Mouse (Mus musculus) neural tube, embryonic 11.5 days (tissue): ENCODE measurements at regions not wholly inside any gene's neighbourhood (a gene's known extent, or its start where the extent isn't known, plus 50 kb on each side); places are given as distances from the start of the nearest gene placed in this dataset.
A peak's percentile ranks its signal among the peaks of the same experiment; 100 is the strongest.

Experiments used
- ATAC-seq: fragments of 200-750 bp; cut with Nextera tagmentation; 2 replicates; pipeline ENCODE4 v1.8.0; 2017; ENCODE audit warnings: moderate number of reproducible peaks, mild to moderate bottlenecking, moderate TSS enrichment, moderate library complexity; ENCODE audit not compliant: insufficient read depth, low FRiP score, low TSS enrichment
- DNase-seq: peaks from one replicate; pipeline ENCODE4 v3.0.0-alpha.2; 2015; ENCODE audit warnings: low spot score
- H3K27ac ChIP-seq: fragments of 300-500 bp; sonication (generic); 2 replicates; pipeline ENCODE4 v1.5.1; 2014; ENCODE audit warnings: low read depth, mild to moderate bottlenecking, low read length
- H3K27me3 ChIP-seq: fragments of 300-500 bp; sonication (generic); 2 replicates; pipeline ENCODE4 v1.6.1; 2014; ENCODE audit warnings: mild to moderate bottlenecking, low read length, mixed read lengths; ENCODE audit not compliant: control insufficient read depth, insufficient read depth
- H3K36me3 ChIP-seq: fragments of 300-500 bp; sonication (generic); 2 replicates; pipeline ENCODE4 v1.6.1; 2014; ENCODE audit warnings: mild to moderate bottlenecking, low read length, moderate library complexity, mixed read lengths; ENCODE audit not compliant: control insufficient read depth, insufficient read depth
- H3K4me1 ChIP-seq: fragments of 300-500 bp; sonication (generic); 2 replicates; pipeline ENCODE4 v1.6.1; 2014; ENCODE audit warnings: low read length, mixed read lengths; ENCODE audit not compliant: control insufficient read depth, insufficient read depth
- H3K4me2 ChIP-seq: fragments of 300-500 bp; sonication (generic); 2 replicates; pipeline ENCODE4 v1.6.1; 2014; ENCODE audit warnings: low read depth, mild to moderate bottlenecking, moderate library complexity
- H3K4me3 ChIP-seq: fragments of 300-500 bp; sonication (generic); 2 replicates; pipeline ENCODE4 v1.5.1; 2014; ENCODE audit warnings: low read depth, low read length
- H3K9ac ChIP-seq: fragments of 300-500 bp; sonication (generic); 2 replicates; pipeline ENCODE4 v1.6.1; 2014; ENCODE audit warnings: mild to moderate bottlenecking, low read length
- H3K9me3 ChIP-seq: fragments of 300-500 bp; sonication (generic); 2 replicates; pipeline ENCODE4 v1.6.1; 2016; ENCODE audit warnings: low read length; ENCODE audit not compliant: control insufficient read depth
- WGBS: fragments of 180-500 bp; shearing (Covaris S2); extraction: QIAGEN DNeasy Blood & Tissue Kit; methylation state at CpG from one replicate; pipeline ENCODE4 v1.1.7; 2014; 5-methylcytosine and 5-hydroxymethylcytosine counted together

DNA sequence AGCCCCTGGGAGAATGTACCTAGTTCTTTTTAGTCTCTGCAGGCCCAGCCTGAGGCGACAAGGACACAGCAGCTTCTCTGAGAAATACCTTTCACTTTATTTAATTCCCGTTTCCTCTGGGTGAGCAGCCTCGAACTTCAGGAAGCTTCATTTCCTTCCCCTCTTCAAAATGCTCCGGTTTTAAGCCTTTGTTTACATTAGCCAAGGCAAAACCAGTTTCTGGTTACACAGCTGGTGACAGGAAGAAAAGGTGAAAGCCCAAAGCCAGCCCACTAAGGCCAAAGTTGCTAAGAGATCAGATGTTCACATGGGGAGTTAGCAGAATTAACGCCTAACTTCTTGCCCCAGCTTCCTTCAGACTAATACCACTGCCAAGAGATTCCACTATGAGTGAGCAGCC, 127.4 kb upstream of the Lgalsl start:
- 18% methylated on average over 5 of the region's 5 CpGs for WGBS
- Histone ChIP-seq H3K4me2 (no peak overlapping the region), H3K36me3 (no peaks in the 10 kb centered on the region), H3K4me3 (no peak overlapping the region), H3K4me1 (no peaks in the 10 kb centered on the region), H3K9me3 (no peaks in the 10 kb centered on the region), H3K27ac (no peak overlapping the region), H3K27me3 (no peaks in the 10 kb centered on the region), H3K9ac (no peak overlapping the region)
- DNase-seq (no peak), ATAC-seq (no peak)

DNA sequence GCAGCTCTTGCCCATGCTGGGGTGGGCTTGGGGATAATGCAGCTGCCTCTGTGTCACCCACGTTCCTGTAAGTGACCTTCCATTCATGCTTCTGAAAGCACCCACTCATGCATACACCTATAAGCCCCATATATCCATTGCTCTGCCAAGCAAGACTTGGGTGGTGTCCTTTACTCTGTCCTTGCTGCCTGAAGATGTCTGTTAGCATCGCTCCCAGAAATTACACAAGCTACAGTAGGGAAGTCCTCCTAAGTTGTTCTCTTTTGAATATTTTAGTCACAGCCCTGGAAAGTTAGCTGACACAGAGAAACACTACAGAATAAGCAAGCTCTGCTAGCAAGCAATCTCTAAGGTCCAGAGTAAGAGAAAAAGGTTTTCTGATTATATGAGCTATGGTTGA, 129.2 kb upstream of the Lgalsl start:
- WGBS: 71% methylated on average over 2 of the region's 2 CpGs
- DNase-seq (no peak), ATAC-seq (no peak)
- H3K27me3 ChIP-seq: no peaks in the 10 kb centered on the region
- no peak overlapping the region for H3K9ac ChIP-seq
- no peak overlapping the region for H3K27ac ChIP-seq
- H3K4me3 ChIP-seq: no peak overlapping the region
- H3K36me3 ChIP-seq: no peaks in the 10 kb centered on the region
- no peaks in the 10 kb centered on the region for H3K9me3 ChIP-seq
- no peak overlapping the region for H3K4me2 ChIP-seq
- no peaks in the 10 kb centered on the region for H3K4me1 ChIP-seq

DNA sequence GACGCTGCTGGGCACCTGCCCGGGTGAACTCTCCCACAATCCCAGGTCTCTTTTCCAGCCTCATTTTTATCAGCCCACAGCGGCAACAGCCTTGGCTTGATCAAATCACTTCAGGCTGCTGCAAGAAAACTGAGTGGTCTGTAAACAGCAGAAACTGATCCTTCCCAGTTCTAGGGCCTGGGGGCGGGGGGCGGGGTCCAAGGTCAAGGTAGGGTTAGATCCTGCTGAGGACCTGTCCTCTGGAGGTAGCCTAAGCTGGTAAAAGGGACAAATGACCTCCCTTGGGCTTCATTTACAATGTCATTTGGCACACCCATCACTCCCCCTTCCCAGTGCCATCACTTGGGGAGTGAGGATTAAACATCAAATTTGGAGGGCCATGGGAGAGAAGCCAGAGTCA, 129.9 kb upstream of the Lgalsl start:
- DNase-seq (no peak), ATAC-seq (no peak)
- Histone ChIP-seq H3K4me2 (no peak overlapping the region), H3K27ac (no peak overlapping the region), H3K9me3 (no peaks in the 10 kb centered on the region), H3K4me3 (no peak overlapping the region), H3K4me1 (no peaks in the 10 kb centered on the region), H3K9ac (no peak overlapping the region), H3K36me3 (no peaks in the 10 kb centered on the region), H3K27me3 (no peaks in the 10 kb centered on the region)
- WGBS: 66% methylated on average over 5 of the region's 5 CpGs

DNA sequence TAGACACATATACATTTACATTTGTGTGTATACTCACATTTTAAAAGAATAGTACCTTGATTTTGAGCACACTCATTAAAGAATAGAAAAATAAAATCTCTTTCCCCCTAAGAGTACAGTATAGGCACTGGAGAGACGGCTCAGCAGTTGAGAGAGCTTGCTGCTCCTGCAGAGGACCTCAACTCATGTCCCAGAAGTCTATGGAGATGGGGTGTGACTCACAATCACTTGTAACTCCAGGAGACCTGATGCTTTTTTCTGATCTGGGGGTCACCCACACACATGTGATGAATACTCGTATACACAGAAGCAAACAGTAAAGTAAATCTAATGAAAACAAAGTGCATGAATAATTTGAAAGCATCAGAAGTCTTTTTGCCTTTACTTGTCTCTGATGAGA, 129.5 kb upstream of the Peli1 start:
- Histone ChIP-seq H3K9ac (no peak overlapping the region), H3K9me3 (no peaks in the 10 kb centered on the region), H3K4me2 (no peak overlapping the region), H3K4me3 (no peak overlapping the region), H3K27ac (no peak overlapping the region), H3K4me1 (no peaks in the 10 kb centered on the region), H3K36me3 (no peaks in the 10 kb centered on the region), H3K27me3 (no peaks in the 10 kb centered on the region)
- 88% methylated on average over 2 of the region's 2 CpGs for WGBS
- no peak for ATAC-seq
- no peak for DNase-seq

DNA sequence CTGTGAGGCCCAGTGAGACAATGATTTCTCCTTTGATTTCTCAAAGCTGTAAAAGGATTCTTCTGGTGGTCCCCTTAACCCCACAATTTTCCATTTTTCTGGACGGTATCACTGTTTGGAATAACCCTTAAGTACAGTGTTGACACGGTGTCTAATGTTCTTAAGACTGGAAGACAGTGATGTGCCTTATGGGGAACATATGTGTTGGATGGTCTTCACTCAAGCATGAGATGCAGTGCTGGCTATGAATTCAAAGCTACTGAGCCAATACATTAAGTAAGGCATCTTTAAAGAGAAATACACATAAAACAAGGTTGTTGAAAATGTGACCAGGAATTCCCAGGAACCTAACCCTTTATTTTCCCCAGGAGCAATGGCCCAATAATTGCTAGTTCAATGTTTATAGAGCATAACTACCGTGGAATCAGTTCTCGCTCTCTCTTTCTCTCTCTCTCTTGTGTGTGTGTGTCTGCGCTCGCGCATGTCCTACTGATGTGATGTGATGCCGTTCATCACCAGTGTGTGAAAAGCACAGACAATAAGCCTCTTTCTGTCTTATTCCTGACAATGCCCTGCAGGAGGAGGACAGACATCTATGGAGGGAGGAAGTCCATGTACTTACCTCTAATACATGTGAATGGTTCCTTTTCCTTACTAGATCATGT, 125.4 kb upstream of the Peli1 start:
- H3K9ac ChIP-seq: no peak overlapping the region
- ATAC-seq: no peak
- no peak overlapping the region for H3K4me3 ChIP-seq
- no peaks in the 10 kb centered on the region for H3K27me3 ChIP-seq
- no peaks in the 10 kb centered on the region for H3K36me3 ChIP-seq
- 68% methylated on average over 8 of the region's 8 CpGs for WGBS
- DNase-seq: no peak
- H3K4me2 ChIP-seq: no peak overlapping the region
- H3K9me3 ChIP-seq: no peaks in the 10 kb centered on the region
- no peaks in the 10 kb centered on the region for H3K4me1 ChIP-seq
- H3K27ac ChIP-seq: no peak overlapping the region

DNA sequence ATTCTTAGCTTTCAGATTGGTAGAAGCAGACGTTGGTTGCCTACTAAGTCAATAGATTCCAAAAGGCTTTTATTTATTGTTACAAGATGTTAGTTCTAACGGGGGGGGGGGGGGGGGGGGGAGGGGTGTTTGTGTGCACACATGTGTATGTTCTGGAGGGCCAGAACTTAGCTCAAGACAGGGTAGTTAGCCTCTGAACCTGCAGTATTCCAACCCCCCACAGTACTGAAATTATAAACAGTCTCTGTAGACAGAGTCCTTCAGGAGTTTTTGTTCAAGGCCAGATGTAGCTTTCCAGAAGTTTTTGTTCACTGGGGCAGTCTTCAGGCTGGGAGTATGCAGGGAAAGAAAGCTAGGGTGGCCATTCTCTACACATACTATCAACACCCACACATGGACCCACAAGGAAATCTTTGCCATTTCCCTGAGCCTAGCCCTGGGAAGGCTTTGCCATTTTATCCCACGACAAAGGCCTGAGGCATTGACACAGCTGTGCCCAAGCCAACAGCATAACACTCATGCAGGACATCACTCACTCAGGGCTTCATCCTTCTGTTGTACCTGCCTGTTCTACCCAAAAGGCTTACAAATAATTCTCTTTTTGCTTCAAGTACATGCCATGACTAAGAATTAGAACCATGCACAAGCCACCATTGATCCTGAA, 123.6 kb upstream of the Peli1 start:
- ATAC-seq (peak; percentile 45; the same call in 1 of the 2 replicates), DNase-seq (no peak)
- H3K36me3 ChIP-seq: no peaks in the 10 kb centered on the region
- H3K9me3 ChIP-seq: no peaks in the 10 kb centered on the region
- WGBS: 55% methylated on average over 3 of the region's 3 CpGs
- no peak overlapping the region for H3K9ac ChIP-seq
- H3K4me2 ChIP-seq: no peak overlapping the region
- no peak overlapping the region for H3K27ac ChIP-seq
- no peaks in the 10 kb centered on the region for H3K27me3 ChIP-seq
- no peak overlapping the region for H3K4me3 ChIP-seq
- no peaks in the 10 kb centered on the region for H3K4me1 ChIP-seq

DNA sequence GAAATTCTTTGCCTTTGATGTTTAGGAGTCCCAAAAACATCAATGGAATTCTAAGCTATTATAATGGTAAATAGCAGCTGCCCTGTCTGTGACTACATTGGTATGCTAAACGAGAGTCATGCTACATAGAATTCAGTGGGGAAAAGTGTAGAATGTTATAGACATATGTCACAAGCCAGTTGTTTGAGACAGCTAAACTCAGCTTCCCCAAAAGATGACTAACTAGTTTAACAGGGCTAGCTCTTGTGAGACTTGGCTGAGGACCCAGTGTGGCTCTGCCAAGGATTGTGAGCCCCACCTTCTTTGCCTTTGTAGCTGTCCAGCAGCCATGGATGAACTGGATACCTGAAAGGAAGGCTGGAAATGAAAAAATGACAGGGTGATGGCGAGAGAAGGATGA, 122.8 kb upstream of the Peli1 start:
- Histone ChIP-seq H3K4me2 (no peak overlapping the region), H3K4me1 (no peaks in the 10 kb centered on the region), H3K9me3 (no peaks in the 10 kb centered on the region), H3K27ac (no peak overlapping the region), H3K4me3 (no peak overlapping the region), H3K36me3 (no peaks in the 10 kb centered on the region), H3K27me3 (no peaks in the 10 kb centered on the region), H3K9ac (no peak overlapping the region)
- no peak for DNase-seq
- no peak for ATAC-seq
- 64% methylated on average over 2 of the region's 2 CpGs for WGBS

DNA sequence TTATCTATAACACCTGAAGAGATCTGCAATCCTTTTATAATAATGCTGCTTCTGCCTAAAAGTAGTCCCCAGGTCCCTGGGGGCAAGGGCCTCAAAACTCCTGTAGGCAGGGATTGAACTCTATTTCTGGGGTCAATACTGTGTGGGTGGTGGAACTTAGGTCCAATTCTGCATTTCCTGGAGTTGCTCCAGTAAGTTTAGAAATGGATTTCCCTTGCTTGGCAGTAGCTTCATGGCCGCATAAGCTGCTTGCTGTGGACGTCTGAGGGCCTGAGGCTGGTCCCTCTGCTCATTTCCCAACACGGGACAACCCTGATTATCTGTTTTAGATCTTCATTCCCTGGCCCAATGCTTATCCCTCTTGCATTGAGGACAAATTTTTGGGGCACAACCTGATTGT, 118.0 kb upstream of the Peli1 start:
- Histone ChIP-seq H3K9me3 (no peaks in the 10 kb centered on the region), H3K36me3 (no peaks in the 10 kb centered on the region), H3K4me2 (no peak overlapping the region), H3K27ac (no peak overlapping the region), H3K9ac (no peak overlapping the region), H3K4me3 (no peak overlapping the region), H3K4me1 (no peaks in the 10 kb centered on the region), H3K27me3 (no peaks in the 10 kb centered on the region)
- no peak for DNase-seq
- 82% methylated on average over 3 of the region's 3 CpGs for whole genome bisulfite sequencing
- ATAC-seq: no peak

DNA sequence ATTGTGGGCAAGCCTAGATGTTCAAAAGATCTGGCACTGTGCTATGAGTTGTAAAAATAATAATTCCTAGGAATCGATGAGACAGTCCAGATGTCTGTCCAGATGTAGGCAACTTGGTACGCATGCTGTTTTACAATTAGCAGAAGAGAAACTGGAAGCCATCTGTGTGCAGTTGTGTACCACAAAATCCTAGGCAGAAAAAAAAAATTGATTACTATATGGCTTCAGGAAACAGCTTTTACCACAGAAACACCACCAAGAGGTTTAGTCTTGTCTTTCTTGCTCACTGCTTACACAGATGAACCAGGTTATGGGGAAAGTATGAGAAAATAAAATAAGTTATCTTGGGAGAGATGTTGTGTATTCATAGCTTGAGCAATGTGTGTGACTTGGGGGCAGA, 109.5 kb upstream of the Peli1 start:
- Histone ChIP-seq H3K36me3 (no peaks in the 10 kb centered on the region), H3K27me3 (no peaks in the 10 kb centered on the region), H3K27ac (no peak overlapping the region), H3K9me3 (no peaks in the 10 kb centered on the region), H3K4me2 (no peak overlapping the region), H3K4me1 (no peaks in the 10 kb centered on the region), H3K4me3 (no peak overlapping the region), H3K9ac (no peak overlapping the region)
- ATAC-seq (no peak), DNase-seq (no peak)
- WGBS: 78% methylated on average over 2 of the region's 2 CpGs
